Mouse (Mus musculus) cerebellum, postnatal 14 days (tissue): Measurements from ENCODE around the gene Kcnip2.

Source experiments
- DNase-seq, 2 experiments: peaks; one replicate each; pipeline ENCODE4 v3.0.0; 2021; ENCODE audit warnings: mixed read lengths in 2 of 2

Gene Kcnip2

GRCm38 (mm10) chr19:45815831-45816405 is at the start of gene Kcnip2:
Gene Kcnip2, minus strand, starts transcription at chr19:45816061.
- peak; percentile 47 to 70 for DNase-seq

DNA sequence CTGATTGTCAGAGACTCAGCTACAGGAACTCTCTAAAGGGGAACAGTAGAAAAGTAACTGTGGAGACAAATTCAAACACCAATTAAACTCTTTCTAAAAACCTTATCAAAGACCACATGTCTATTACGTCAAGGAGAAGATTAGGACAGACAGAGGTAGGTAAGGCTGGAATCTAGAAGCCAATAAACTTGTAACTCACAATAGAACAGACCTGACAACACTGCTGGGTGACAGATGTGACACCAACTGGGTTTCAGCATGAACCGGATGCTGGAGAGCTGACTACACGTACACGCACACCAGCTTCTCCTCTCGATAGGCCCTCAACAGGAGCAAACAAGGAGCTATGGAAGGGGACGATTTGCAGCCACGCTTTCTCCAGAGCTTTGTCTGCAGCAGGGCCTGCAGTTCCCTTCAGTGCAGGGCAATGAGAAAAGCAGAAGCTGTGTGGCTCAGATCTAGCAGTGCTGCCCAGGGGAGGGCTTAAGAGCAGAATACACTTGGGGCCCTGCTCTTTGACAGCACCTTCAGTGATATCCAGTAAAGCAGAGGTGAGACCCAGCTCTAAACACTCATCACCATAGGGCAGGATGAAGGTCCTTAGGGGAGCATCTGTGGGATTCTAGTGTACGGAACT is 39.5 kb upstream of the Kcnip2 start:
- DNase-seq: no peak

DNA sequence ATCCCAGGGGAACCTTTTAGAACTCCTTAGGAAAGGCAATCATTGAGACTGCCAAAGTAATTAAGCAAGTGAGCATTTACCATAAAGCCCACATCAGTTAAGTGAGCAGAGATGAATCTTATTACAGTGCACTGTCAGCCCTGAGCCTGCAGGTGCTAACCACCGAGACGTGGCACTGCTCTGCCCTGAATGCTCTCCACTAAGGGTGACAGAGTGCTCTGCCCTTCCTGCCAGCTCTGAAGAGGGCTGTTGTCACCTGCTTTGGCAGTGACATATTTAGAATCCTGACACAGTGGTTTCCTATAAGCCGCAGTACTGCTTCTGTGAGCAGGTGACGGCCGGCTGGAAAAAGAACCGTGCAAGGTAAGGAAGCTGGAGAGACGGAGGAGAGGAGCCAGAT is 38.7 kb upstream of the Kcnip2 start:
- peak in 1 of 2 experiments; percentile 2 for DNase-seq

GRCm38 (mm10) chr19:45847733-45848093 is 31.9 kb upstream of the Kcnip2 start:
- no peak for DNase-seq

GRCm38 (mm10) chr19:45847016-45847732 is 31.3 kb upstream of the Kcnip2 start:
- peak in 1 of 2 experiments; percentile 15 for DNase-seq

DNA sequence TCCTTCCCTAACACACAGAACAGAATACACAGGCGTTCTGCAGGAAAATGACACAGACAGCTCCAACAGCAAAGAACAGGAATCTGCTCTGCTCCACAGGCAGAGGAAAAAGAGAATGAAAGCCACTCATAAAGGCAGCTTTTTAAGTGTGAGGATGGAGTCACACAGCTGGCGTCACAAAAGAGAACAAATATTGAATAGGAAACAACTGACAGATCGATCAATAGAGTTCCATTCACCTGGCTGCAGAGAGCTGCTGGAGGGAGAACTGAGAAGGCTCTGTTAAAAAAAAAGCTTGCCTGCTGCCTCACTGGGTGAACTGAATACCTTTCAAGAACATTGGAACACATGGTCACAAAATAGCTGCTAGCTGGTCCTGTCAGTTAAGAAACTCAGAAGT is 28.3 kb upstream of the Kcnip2 start:
- DNase-seq: no peak

GRCm38 (mm10) chr19:45843424-45843823 is 27.6 kb upstream of the Kcnip2 start:
- DNase-seq: no peak

GRCm38 (mm10) chr19:45837050-45837994 is 21.5 kb upstream of the Kcnip2 start:
- peak in 1 of 2 experiments; percentile 5 for DNase-seq

- DNase-seq: peak in 1 of 2 experiments; percentile 10
These were observed 19.6 kb upstream of the Kcnip2 start for GRCm38 (mm10) chr19:45835490-45835889.

- DNase-seq: no peak
These were observed 17.8 kb upstream of the Kcnip2 start for GRCm38 (mm10) chr19:45833665-45834064.

DNA sequence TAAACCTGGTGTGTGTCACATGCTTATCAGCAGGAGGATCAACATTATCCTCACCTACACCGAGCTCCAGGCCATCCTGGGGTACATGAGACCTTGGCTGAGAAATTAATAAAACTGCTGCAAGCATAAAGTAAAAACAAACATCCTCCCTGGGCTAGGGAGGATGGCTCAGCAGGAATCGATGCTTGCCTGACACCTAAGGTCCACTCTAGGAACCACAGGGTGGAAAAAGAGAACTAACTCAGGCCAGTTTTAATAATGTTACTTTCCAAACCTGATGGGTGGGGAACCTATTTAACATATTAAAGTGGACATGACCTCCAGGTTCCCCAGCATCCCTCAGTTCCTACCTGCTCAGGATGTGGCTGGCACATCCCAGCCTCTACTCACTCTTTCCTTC is 14.8 kb upstream of the Kcnip2 start:
- no peak for DNase-seq

DNA sequence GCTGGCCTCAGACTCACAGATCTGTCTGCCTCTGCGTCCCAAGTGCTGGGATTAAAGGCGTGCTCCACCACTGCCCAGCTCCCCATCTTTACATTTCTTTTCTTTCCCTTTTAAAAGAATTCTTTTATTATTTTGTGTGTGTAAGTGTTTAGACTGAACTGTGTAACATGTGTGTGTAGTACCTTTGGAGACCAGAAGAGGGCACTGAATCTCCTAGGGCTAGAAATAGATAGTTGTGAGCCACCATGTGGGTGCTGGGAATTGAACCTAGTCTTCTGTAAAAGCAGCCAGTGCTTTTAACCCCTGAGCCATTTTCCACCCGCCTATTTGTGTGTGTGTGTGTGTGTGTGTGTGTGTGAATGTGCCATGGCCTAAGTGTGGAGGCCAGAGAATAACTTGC is 11.9 kb upstream of the Kcnip2 start:
- DNase-seq: no peak

- no peak for DNase-seq
These were observed 11.3 kb upstream of the Kcnip2 start for GRCm38 (mm10) chr19:45827125-45827524.

DNA sequence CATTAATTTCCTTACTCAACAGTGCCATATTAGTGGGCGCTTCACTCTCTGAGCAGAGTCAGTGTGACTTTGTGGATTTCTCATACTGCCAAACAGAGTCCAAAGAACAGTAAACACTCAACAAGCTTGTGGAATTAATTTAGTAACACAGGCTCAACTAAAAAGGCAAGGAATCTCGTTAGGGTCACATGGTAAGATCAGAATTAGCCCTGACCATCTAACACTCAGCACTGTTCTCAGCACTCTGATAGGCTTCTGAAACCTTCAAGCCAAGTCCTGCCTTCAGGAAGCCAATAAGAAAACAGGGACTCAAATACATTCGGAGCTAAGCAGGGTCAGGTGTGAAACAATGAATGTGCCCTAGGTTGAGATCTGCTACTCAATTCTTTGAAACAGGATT is 10.3 kb upstream of the Kcnip2 start:
- no peak for DNase-seq

- peak; percentile 65 to 72 for DNase-seq
These were observed 6.0 kb upstream of the Kcnip2 start for GRCm38 (mm10) chr19:45821832-45822231.

- peak in 1 of 2 experiments; percentile 6 for DNase-seq
These were observed 2.1 kb upstream of the Kcnip2 start for GRCm38 (mm10) chr19:45817816-45818490.

DNA sequence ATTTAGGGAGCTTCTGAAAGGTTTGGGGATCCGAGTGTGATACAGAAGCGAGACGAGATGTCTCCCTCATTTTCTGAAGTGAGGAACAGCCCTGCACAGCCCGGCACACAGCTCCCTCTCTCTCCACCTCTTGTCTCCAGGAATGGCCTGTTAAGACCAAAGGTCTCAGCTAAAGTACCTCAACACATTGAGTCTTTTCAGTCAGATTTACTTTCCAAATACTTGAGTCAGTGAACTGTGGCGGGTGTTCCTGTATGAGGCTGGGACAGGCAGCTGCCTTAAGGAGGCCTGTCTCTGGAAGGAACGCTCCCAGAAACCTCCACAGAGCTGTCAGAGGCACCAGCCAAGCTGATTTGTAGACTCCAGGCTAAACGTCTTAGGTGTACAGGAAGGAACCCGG is 866 bp upstream of the Kcnip2 start:
- peak in 1 of 2 experiments; percentile 1 for DNase-seq

DNA sequence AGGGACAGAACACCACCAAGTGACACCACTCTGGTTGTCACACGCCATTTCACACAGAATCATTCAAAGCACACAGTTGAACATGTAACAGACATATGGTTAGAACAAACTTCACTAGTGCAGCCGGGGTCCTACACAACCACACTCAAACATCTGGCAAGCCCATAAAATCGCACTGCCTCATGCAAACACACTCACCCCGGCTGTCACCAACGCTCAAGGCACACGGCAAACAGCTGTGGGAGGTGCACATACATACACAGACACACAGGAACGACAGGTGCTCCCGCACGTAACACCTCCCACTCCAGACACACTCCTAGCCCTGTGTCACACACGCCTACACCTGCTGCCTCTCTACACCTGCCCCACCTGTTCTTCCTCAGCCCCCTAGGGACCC is 691 bp downstream of the Kcnip2 start:
- DNase-seq: peak in 1 of 2 experiments; percentile 9

DNA sequence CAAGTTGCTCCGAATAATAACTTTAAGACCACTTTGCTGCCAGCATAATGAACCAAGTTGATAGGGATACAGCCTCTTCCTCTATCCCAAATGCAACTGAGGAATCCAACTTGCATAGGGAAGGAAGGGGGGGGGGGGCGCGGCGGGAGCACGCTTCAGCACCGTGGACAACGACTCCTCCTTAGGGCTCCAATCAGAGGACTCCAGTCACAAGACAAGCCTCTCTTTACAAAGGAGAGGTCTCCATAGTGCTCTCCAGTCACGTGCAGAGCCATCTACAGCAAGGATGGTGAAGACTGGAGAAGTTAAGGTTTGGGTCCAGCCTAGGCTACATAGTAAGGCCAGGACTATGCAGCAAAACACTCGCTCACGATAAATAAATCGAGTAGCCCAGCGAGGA is 2.1 kb downstream of the Kcnip2 start:
- no peak for DNase-seq

DNA sequence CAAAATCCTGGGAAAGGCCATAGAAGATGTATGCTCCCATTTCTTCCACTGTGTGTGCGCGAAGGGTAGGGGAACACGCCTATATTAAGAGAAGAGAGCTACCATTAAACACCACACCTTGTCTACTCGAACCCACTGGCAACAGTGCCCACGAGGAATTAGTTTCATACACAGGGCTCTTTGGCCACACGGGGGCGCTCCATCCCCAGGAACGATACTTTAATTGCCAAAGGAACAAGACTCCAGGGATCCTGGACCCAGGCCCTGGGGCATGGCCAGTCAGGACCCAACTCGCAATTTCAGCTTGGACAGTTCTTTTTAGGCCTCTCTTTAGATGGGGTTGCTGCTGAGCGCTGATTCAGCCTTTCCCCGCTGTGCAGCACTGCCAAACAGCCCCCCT is 2.6 kb downstream of the Kcnip2 start:
- peak; percentile 96 to 99 for DNase-seq

- peak; percentile 33 to 39 for DNase-seq
These were observed 3.1 kb downstream of the Kcnip2 start for GRCm38 (mm10) chr19:45812673-45813252.

DNA sequence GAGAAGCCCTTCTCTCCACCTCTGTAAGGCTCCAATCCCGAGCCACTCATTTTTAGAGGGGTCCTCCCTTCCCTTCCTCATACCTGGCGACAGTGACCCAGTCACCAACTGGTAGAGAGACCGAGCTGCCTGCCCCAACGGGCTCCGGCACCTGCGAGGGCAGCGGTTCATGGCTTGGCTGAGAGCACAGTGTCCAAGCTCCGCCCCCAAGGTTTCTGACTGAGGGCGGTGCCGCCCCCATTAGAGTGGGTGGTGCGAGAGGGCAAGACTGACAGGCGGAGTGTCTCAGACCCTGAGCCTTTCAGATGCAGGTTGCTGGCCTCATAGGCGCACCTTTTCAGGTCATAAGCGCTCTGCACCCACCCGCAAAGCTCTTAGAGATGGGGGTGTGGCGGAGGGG is 3.7 kb downstream of the Kcnip2 start:
- peak; percentile 63 to 67 for DNase-seq
